Mouse (Mus musculus): ENCODE measurements at regions not wholly inside any gene's neighbourhood (a gene's known extent, or its start where the extent isn't known, plus 50 kb on each side); places are given as distances from the start of the nearest gene placed in this dataset.

DNA sequence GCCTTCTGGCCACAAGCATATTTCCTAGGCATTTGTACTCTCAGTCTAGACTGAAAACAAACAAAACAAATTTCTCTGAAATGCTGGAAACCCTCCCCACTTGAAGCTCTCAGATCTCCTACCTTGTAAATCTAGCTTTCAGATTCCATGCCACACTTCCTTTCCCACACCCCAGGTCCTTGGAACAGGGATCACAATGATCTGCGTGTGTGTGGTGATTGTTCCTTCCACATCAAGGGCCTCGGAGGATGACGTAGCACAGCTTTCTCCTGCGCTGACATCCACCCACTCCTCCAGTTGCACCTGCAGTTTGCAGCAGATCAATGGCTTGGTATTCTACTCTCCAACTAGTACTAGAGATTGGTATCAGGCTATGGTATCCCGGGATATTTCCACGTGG is 120.7 kb upstream of the Cdkn2b start:
- Histone ChIP-seq H3K4me2 (ENCODE audit: low read length) (no peak overlapping the region), H3K36me3 (ENCODE audit: control insufficient read depth, insufficient read depth, low read length) (no peaks in the 10 kb centered on the region), H3K27me3 (ENCODE audit: control insufficient read depth, insufficient read depth, low read length) (no peaks in the 10 kb centered on the region), H3K4me1 (ENCODE audit: control insufficient read depth, insufficient read depth, low read length) (no peaks in the 10 kb centered on the region), H3K9me3 (ENCODE audit: control insufficient read depth, low read length) (no peaks in the 10 kb centered on the region), H3K27ac (replicated peaks; ENCODE audit: low read depth, low read length) (no peak overlapping the region), H3K9ac (replicated peaks; ENCODE audit: low read length) (no peak overlapping the region), H3K4me3 (replicated peaks; ENCODE audit: low read depth, low read length) (no peak overlapping the region)
- 84% methylated on average over 6 of the region's 6 CpGs for WGBS
- ATAC-seq (ENCODE audit: low FRiP score, low TSS enrichment) (no peak), DNase-seq (no peak)

- no peaks in the 10 kb centered on the region for H3K27me3 ChIP-seq (ENCODE audit: control insufficient read depth, insufficient read depth, low read length)
- no peak overlapping the region for H3K9ac ChIP-seq (replicated peaks; ENCODE audit: low read length)
- H3K27ac ChIP-seq (replicated peaks; ENCODE audit: low read depth, low read length): no peak overlapping the region
- no peaks in the 10 kb centered on the region for H3K36me3 ChIP-seq (ENCODE audit: control insufficient read depth, insufficient read depth, low read length)
- no peak for DNase-seq
- no peak overlapping the region for H3K4me2 ChIP-seq (ENCODE audit: low read length)
- no peaks in the 10 kb centered on the region for H3K9me3 ChIP-seq (ENCODE audit: control insufficient read depth, low read length)
- no peak overlapping the region for H3K4me3 ChIP-seq (replicated peaks; ENCODE audit: low read depth, low read length)
- ATAC-seq (ENCODE audit: low FRiP score, low TSS enrichment): no peak
- 85% methylated on average over 1 of the region's 1 CpGs for WGBS
- H3K4me1 ChIP-seq (ENCODE audit: control insufficient read depth, insufficient read depth, low read length): no peaks in the 10 kb centered on the region
These were observed 117.6 kb upstream of the Cdkn2b start for GRCm38 (mm10) chr4:89428465-89428864.

DNA sequence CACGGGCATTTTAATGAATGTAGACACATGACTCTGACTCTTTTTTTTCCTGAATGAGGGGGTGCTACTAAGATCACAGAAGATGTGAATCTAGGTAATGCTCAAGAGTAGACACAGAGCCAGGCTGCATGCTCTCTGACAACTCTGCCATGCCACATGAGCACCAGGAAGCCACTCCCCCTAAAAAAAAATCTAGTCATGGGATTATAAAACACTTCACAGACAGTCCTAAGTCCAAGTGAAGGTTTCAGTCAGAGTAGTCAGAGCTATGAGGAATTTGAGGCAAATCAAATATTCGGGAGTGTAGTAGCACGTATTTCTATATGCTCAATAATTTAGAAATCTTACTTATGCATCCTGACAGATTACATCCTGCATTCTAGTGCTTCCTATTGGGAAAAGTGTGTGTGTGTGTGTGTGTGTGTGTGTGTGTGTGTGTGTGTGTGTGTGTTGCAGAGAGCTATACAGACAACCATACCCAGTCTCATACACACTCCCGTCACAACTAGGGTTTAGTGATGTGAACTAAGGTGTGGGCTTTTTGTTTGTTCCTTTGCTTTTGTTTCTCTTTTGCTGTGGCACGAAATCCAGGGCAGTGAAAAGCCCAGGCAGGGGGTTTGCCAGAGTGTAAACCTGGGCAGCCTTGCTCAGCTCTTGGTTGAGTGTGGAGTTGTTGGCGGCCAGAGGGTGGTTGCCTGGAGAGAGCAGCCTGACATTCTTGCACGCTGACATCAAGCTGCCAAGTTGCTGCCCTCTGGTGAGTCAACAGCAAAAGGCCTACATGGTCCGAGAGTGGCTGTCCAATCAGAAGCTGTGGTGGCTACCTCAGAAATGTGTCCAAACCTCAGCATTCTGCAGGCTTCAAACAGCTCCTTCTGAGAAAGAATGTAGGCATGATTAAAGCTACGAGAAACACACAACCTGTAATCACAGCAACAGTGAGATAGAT is 116.8 kb upstream of the Cdkn2b start:
- Histone ChIP-seq H3K36me3 (ENCODE audit: control insufficient read depth, insufficient read depth, low read length) (no peaks in the 10 kb centered on the region), H3K9ac (replicated peaks; ENCODE audit: low read length) (no peak overlapping the region), H3K4me3 (replicated peaks; ENCODE audit: low read depth, low read length) (no peak overlapping the region), H3K27ac (replicated peaks; ENCODE audit: low read depth, low read length) (no peak overlapping the region), H3K4me2 (ENCODE audit: low read length) (no peak overlapping the region), H3K27me3 (ENCODE audit: control insufficient read depth, insufficient read depth, low read length) (no peaks in the 10 kb centered on the region), H3K9me3 (ENCODE audit: control insufficient read depth, low read length) (no peaks in the 10 kb centered on the region), H3K4me1 (ENCODE audit: control insufficient read depth, insufficient read depth, low read length) (no peaks in the 10 kb centered on the region)
- WGBS: 58% methylated on average over 9 of the region's 9 CpGs
- peak; percentile 29 for DNase-seq
- ATAC-seq (ENCODE audit: low FRiP score, low TSS enrichment): no peak

DNA sequence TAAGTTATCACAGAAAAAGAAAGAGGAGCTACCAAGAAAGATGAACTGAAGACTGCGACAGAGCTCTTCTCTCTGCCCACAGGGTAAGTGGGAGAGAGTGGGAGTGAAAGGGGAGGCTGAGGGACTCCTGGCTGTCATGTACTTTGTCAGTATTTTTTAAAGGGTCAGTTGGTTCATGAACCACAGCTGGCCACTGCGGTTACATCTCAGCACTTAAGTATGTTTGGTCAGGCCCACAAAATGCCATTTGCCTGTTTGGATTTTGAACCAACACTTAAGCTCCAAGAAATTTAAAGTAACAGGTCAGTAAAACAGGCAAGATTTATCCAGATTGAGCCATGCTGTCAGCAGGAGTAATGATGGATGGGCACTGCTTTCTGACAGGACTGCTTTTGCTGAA is 115.1 kb upstream of the Cdkn2b start:
- Histone ChIP-seq H3K4me3 (replicated peaks; ENCODE audit: low read depth, low read length) (no peak overlapping the region), H3K36me3 (ENCODE audit: control insufficient read depth, insufficient read depth, low read length) (no peaks in the 10 kb centered on the region)
- WGBS: 77% methylated on average over 2 of the region's 2 CpGs

GRCm38 (mm10) chr4:89421694-89422354 is 111.0 kb upstream of the Cdkn2b start:
- H3K9me3 ChIP-seq (ENCODE audit: control insufficient read depth, low read length): no peaks in the 10 kb centered on the region
- peak; percentile 22 for DNase-seq

More for the DNA sequence above, 115.1 kb upstream of the Cdkn2b start:
- Histone ChIP-seq H3K4me2 (ENCODE audit: low read length) (no peak overlapping the region), H3K9ac (replicated peaks; ENCODE audit: low read length) (no peak overlapping the region), H3K27me3 (ENCODE audit: control insufficient read depth, insufficient read depth, low read length) (no peaks in the 10 kb centered on the region), H3K9me3 (ENCODE audit: control insufficient read depth, low read length) (no peaks in the 10 kb centered on the region), H3K4me1 (ENCODE audit: control insufficient read depth, insufficient read depth, low read length) (no peaks in the 10 kb centered on the region), H3K27ac (replicated peaks; ENCODE audit: low read depth, low read length) (no peak overlapping the region)
- ATAC-seq (ENCODE audit: low FRiP score, low TSS enrichment) (no peak), DNase-seq (no peak)

GRCm38 (mm10) chr4:89420868-89421267 is 110.0 kb upstream of the Cdkn2b start:
- Histone ChIP-seq H3K27ac (replicated peaks; ENCODE audit: low read depth, low read length) (no peak overlapping the region), H3K36me3 (ENCODE audit: control insufficient read depth, insufficient read depth, low read length) (no peaks in the 10 kb centered on the region), H3K9me3 (ENCODE audit: control insufficient read depth, low read length) (no peaks in the 10 kb centered on the region), H3K4me3 (replicated peaks; ENCODE audit: low read depth, low read length) (no peak overlapping the region), H3K27me3 (ENCODE audit: control insufficient read depth, insufficient read depth, low read length) (no peaks in the 10 kb centered on the region), H3K4me2 (ENCODE audit: low read length) (no peak overlapping the region), H3K9ac (replicated peaks; ENCODE audit: low read length) (no peak overlapping the region), H3K4me1 (ENCODE audit: control insufficient read depth, insufficient read depth, low read length) (no peaks in the 10 kb centered on the region)
- no peak for DNase-seq
- WGBS: 91% methylated on average over 5 of the region's 5 CpGs
- ATAC-seq (ENCODE audit: low FRiP score, low TSS enrichment): no peak

More at GRCm38 (mm10) chr4:89421694-89422354, 111.0 kb upstream of the Cdkn2b start:
- Histone ChIP-seq H3K27ac (replicated peaks; ENCODE audit: low read depth, low read length) (no peak overlapping the region), H3K4me3 (replicated peaks; ENCODE audit: low read depth, low read length) (no peak overlapping the region), H3K27me3 (ENCODE audit: control insufficient read depth, insufficient read depth, low read length) (no peaks in the 10 kb centered on the region), H3K36me3 (ENCODE audit: control insufficient read depth, insufficient read depth, low read length) (no peaks in the 10 kb centered on the region), H3K4me2 (ENCODE audit: low read length) (no peak overlapping the region), H3K4me1 (ENCODE audit: control insufficient read depth, insufficient read depth, low read length) (no peaks in the 10 kb centered on the region), H3K9ac (replicated peaks; ENCODE audit: low read length) (no peak overlapping the region)
- no peak for ATAC-seq (ENCODE audit: low FRiP score, low TSS enrichment)
- 70% methylated on average over 6 of the region's 6 CpGs for WGBS

DNA sequence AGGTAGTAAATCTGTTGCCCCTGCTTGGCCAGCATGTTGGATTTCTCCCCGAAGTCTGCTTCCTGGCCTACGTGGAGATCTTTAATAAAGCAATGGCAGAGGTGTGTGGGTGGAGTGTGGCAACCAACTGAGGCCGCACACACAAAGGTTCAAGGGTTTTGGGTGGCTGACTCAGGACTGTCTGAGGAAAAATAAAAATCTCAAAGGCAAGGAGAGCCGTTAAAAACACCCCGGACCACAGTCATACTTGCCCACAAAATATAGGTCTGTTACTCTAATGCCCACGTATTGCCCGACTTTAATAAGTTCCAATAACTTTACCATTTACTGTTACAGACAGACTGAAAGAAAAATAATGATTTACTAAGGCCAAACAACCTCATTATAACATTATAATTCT is 108.7 kb upstream of the Cdkn2b start:
- Histone ChIP-seq H3K9ac (replicated peaks; ENCODE audit: low read length) (no peak overlapping the region), H3K4me3 (replicated peaks; ENCODE audit: low read depth, low read length) (no peak overlapping the region), H3K27ac (replicated peaks; ENCODE audit: low read depth, low read length) (no peak overlapping the region), H3K27me3 (ENCODE audit: control insufficient read depth, insufficient read depth, low read length) (no peaks in the 10 kb centered on the region), H3K4me2 (ENCODE audit: low read length) (no peak overlapping the region), H3K4me1 (ENCODE audit: control insufficient read depth, insufficient read depth, low read length) (no peaks in the 10 kb centered on the region), H3K36me3 (ENCODE audit: control insufficient read depth, insufficient read depth, low read length) (no peaks in the 10 kb centered on the region), H3K9me3 (ENCODE audit: control insufficient read depth, low read length) (no peaks in the 10 kb centered on the region)
- DNase-seq (no peak), ATAC-seq (ENCODE audit: low FRiP score, low TSS enrichment) (no peak)
- 92% methylated on average over 7 of the region's 7 CpGs for WGBS

DNA sequence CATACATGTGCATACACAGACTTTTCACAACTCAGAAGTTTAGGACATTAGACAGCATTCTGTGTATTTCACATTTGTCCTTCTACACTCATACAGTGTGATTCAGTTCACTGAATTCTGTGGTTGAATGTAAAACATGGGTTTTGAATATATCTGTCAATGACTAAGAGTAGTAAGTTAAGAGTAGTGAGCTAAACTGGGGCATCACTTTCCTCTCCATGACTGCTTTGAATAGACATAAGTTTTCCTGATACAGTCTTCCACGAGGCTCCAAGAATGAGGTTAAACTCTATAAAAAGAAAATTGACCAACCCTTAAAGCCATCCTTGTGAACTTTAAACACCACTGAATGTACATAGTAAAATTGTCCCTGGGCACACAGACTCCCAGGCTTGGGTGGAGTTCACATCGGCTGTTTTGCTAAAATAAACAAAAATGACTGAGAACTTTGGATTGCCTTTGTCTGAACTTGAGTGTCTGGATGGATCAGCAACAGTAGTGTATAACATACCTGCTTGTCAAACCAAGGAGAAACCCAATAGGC is 94.9 kb upstream of the Cdkn2b start:
- Histone ChIP-seq H3K36me3 (ENCODE audit: control insufficient read depth, insufficient read depth, low read length) (no peaks in the 10 kb centered on the region), H3K4me1 (ENCODE audit: control insufficient read depth, insufficient read depth, low read length) (no peaks in the 10 kb centered on the region), H3K4me3 (replicated peaks; ENCODE audit: low read depth, low read length) (no peak overlapping the region), H3K4me2 (ENCODE audit: low read length) (no peak overlapping the region), H3K27me3 (ENCODE audit: control insufficient read depth, insufficient read depth, low read length) (no peaks in the 10 kb centered on the region), H3K27ac (replicated peaks; ENCODE audit: low read depth, low read length) (no peak overlapping the region), H3K9ac (replicated peaks; ENCODE audit: low read length) (no peak overlapping the region), H3K9me3 (ENCODE audit: control insufficient read depth, low read length) (no peaks in the 10 kb centered on the region)
- DNase-seq: no peak
- 80% methylated on average over 2 of the region's 2 CpGs for WGBS
- no peak for ATAC-seq (ENCODE audit: low FRiP score, low TSS enrichment)

All from midbrain, embryonic 14.5 days (tissue).